Mouse (Mus musculus) lung, postnatal 10 days (tissue): Measurements from ENCODE around the gene Rab11fip3.
"Not testable (repeated sequence)": the region's sequence is repeated elsewhere in the genome, so short reads cannot be mapped to it uniquely, and the experiment has no call there.

Experiments used
- DNase-seq: peaks from one replicate; pipeline ENCODE4 v3.0.0; 2021

Rab11fip3 gene

GRCm38 (mm10) chr17:26068831-26069739 lies at the start of gene Rab11fip3:
Gene Rab11fip3 (minus strand): TSS chr17:26069555.
- DNase-seq = peak; percentile 81

- no peak for DNase-seq
These were observed 47.3 kb upstream of the Rab11fip3 start for GRCm38 (mm10) chr17:26116503-26117258.

- DNase-seq = no peak
These were observed 46.7 kb upstream of the Rab11fip3 start for GRCm38 (mm10) chr17:26115956-26116487.

- DNase-seq = peak; percentile 55
These were observed 46.0 kb upstream of the Rab11fip3 start for GRCm38 (mm10) chr17:26115205-26115898.

DNA sequence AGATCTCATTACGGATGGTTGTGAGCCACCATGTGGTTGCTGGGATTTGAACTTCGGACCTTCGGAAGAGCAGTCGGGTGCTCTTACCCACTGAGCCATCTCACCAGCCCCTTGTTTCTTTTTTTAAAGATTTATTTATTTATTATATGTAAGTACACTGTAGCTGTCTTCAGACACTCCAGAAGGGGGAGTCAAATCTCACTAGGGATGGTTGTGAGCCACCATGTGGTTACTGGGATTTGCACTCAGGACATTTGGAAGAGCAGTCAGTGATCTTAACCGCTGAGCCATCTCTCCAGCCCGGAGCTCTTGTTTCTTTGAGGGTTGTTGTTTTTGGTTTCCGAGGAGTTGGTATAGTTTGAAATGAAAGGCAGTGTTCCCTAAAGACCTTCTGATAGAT lies 45.1 kb upstream of the Rab11fip3 start:
- not testable (repeated sequence) for DNase-seq

- DNase-seq = no peak
These were observed 44.7 kb upstream of the Rab11fip3 start for GRCm38 (mm10) chr17:26114061-26114460.

DNA sequence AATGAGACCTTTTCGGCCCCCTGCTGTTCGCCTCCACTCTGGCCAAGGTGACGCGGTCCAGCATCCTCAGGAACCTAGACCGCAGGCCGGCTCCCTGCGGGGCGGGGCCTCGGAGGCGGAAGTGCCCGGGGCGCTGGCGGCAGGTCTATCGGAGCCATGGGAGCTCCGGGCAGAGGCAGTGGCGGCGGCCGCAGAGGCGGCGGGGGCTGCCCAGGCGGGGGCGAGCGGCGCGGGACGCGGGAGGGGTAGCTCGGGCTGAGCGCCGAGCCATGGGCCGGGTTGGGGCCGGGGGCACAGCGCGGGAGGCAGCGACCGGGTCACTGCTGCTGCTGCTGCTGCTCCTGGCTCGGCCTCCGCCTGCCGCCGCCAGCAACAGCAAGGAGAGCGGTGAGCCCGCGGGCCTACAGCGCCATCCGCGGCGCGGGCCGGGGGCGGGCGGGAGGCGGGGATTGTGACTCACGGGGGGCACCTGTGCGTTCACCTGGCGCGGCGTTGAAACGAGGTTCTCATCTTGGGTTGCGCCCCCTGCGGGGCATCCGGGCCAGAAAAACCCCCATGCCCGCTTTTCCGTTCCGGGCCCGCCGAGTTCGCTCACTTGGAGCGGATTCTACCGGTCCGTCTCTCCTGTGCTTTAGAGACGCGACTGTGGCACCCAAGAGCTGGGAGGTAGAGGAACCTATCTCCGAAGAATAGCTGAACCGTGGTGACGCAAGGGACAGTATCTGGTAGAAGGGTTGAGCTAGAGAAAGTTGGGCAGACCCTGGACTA lies 44.0 kb upstream of the Rab11fip3 start, which contains the start of gene Tmem8:
Gene Tmem8 (plus strand): TSS at position 119 of the 768 bp plus-strand sequence.
- DNase-seq = peak; percentile 74

DNA sequence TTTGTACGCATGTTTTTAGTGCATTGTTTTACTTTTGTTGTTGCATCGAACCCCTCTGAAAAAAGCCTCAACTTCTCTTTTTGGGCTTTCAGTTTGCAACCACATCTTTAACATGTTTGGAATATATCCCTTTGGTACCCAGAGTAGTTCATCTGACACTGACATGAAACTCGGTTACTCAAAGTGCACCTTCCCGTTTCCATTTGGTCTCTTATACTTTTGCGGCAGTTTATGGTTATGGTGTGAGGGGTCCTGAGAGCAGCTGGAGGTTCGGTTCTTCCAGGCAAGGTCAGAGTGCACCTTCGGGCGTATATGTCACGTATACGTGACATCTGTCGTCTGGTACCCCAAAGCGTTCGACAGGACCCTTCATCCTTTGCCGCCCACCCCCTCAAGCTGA lies 43.4 kb upstream of the Rab11fip3 start:
- no peak for DNase-seq

- no peak for DNase-seq
These were observed 42.4 kb upstream of the Rab11fip3 start for GRCm38 (mm10) chr17:26111722-26112121.

- DNase-seq = no peak
These were observed 41.7 kb upstream of the Rab11fip3 start for GRCm38 (mm10) chr17:26111024-26111423.

DNA sequence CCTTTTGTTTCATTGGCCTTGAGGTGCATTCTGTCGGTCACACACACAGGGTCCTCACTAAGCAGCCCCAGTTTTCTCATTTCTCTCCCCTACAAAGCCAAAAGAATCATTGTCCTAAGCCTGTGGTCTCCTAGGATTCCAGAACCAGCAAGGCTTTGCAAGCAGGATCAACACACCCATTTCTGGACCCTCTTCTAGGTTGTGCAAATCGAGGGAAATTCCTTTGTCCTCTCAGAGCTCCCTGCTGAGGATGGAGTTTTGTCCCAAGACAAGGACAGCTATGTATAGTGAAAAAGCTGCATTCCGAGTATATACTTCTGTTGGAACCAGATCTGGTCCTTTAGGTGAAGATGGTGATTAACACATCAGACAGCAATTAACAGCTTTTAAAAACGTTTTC lies 40.8 kb upstream of the Rab11fip3 start:
- DNase-seq = no peak

DNA sequence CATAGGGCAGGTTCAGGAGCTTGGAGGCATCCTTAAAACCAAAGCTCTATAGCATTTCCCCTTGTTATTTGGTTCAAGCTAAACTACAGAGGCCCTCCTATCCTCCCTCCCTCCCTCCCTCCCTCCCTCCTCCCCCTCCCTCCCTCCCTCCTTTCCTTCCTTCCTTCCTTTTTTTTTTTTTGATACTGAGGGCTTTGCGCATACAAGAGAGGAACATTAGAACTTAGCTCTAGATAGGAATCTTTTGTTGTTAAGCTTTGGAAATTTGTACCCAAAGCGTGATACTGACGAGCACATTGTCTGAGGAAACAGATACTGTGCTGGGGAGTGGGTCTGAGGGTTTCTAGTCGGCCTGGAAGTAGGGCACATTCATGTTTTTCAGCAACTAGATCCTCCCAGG lies 36.3 kb upstream of the Rab11fip3 start:
- no peak for DNase-seq

DNA sequence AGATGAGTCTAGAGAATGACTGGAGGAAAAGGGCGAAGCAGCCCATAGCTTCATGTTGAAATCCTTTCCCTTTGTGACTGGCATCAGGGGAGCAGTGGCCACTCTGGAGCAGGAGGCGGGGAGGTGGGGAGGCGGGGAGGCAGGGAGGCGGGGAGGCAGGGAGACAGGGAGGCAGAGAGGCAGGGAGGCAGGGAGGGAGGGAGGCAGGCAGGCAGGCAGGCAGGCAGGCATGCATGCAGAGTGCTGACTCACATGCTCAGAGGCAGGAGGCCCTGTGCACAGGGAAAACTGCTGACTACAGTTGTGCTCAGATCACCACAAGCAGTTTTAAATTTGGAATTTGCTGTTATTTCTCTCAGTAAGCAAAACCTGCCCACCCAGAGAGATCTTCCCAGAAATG lies 32.1 kb upstream of the Rab11fip3 start:
- no peak for DNase-seq

DNA sequence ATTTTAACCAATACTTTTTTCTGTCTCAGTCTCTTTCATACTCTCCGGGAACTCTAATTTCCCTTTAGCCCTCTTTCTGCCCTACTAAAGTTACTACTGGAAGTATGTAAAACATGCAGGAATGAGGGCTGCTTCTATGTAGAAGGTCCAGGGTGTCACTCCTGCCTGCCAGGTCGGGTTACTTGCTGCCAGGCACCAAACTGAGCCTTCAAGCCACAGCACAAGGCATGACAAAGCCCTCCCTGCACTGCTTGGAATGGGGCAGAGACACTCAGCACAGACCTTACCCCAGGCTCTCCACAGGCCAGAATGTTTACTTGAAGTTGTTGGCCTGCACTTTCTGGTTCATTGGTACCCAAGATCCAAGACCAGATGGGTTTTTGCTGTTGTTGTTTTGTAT lies 30.8 kb upstream of the Rab11fip3 start:
- no peak for DNase-seq

DNA sequence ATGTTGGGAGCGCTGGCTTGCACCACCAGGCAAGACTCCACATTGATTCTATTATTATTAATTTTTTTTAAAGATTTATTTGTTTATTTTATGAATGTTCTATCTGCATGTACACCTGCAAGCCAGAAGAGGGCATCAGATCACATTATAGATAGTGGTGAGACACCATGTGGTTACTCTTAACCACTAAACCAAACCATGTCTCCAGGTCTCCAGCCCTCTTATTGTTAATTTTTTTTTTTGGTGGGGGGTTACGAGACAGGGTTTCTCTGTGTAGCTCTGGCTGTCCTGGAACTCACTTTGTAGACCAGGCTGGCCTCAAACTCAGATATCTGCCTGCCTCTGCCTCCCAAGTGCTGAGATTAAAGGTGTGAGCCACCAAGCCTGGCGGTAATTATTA lies 30.0 kb upstream of the Rab11fip3 start:
- DNase-seq = peak; percentile 32

GRCm38 (mm10) chr17:26098461-26098860 lies 29.1 kb upstream of the Rab11fip3 start:
- no peak for DNase-seq

DNA sequence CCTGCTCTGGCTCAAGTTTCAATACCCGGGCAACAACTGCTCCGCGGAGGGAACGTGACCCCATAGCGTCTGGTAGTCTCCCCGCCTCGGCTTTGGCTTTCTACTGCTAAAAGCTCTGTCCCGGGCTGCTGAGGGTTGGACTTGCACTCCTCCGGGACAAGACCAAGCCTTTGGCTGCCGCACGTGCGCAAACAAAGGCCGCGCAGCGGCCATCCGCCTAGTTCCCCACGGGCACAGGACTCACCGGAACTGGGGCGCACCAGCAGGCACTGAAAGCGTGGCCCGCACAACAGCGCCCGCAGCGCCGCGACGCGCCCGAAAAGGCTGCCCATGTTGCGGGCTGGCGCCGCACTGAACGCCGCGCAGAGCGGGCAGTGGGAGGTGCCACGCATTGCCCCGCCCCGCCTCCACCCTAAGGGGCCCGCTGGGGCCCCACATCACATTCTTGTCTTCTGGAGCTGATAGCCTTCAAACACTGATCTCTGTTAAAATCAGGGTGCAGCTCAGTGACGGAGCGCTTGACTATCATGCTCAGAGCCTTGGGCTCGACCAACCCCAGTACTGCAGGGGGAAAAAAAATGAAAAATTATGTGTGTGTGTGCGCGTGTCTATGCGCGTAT lies 25.9 kb upstream of the Rab11fip3 start, which contains the start of gene Nme4:
Gene Nme4 (minus strand): TSS at position 482 of the 620 bp plus-strand sequence.
- DNase-seq = peak; percentile 42

GRCm38 (mm10) chr17:26094531-26095110 lies 25.3 kb upstream of the Rab11fip3 start:
- no peak for DNase-seq

DNA sequence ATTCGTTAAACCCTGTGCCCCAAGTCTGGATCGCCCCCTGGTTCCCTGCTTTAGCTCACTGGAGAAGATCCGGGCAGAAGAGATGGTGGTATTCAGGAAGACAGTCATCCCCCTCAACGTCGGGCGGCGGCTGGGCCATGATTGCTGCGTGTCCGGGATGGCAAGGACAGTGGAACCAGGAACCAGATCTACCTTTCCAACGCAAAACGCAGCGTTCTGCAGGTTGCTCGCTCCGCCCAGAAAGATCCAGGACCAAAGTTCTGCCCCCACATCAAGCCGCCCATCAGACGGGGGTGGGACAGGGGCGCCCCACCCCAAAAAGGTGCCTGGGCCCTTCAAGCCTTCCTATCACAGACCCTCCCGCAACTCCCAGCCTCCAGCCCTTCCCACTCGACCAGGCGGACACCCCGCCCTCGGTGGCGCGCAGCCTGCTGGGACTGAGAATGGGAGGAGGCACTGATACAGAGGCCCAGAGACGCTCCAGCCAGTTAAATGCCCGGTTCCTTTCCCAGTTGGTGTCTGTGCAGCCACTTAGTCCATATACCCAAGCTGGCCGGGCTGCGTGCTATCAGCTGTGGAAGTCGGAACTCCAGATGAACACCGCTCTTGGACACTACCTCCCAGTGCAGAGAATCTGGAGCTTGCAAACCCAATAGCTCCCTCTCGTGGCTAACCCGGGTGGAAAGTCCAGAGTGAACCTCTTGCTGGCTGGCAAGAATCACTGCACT lies 20.7 kb upstream of the Rab11fip3 start, which contains the start of gene Decr2:
Gene Decr2 (minus strand): TSS at position 433 of the 728 bp plus-strand sequence.
- DNase-seq = peak; percentile 95

GRCm38 (mm10) chr17:26087059-26087564 lies 17.8 kb upstream of the Rab11fip3 start:
- no peak for DNase-seq
